Mouse (Mus musculus) fat pad, adult 2 months (tissue): ENCODE data around the gene Fam20c.

Experiments used
- DNase-seq: peaks from one replicate; pipeline ENCODE4 v3.0.0-alpha.2; 2011; ENCODE audit warnings: low read depth, low spot score; ENCODE audit errors: extremely low read depth

Gene Fam20c

DNA sequence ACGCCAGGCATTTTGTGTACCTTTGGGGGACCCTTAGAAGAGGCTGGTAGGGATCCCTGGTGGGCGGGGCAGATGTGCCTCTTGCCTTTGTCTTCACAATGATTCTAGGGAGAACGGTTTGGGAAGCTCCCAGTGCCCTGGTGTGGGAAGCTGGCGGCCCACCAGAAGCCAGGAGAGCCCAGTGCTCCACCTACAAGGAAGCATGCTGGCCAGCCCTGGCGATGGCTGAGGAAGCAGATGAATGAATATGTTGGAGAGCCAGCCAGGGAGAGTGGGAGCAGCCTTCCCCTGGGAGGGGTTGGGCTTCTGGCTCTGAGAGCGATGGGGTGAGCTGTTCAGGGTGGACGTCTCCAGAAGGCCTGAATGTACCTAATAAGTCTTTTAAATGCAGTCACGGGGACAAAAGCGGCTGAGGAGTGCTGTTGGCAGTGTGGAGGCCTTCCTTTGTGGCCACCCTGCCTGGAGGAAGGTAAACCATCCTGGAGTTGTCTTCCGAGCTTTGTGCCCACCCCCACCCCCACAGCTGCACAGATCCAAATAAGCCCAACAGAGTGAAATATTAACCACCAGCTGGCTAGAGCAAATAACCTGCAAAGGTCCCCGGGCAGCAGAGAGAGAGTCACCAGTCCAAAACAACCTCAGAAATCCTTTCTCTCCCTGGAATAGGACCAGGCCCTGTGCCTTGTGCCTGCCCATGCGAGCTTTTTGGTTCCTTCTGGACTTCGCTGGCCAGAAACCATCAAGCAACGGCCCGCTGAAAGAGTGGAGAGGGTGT is 2.2 kb downstream of the Fam20c start:
- no peak for DNase-seq

DNA sequence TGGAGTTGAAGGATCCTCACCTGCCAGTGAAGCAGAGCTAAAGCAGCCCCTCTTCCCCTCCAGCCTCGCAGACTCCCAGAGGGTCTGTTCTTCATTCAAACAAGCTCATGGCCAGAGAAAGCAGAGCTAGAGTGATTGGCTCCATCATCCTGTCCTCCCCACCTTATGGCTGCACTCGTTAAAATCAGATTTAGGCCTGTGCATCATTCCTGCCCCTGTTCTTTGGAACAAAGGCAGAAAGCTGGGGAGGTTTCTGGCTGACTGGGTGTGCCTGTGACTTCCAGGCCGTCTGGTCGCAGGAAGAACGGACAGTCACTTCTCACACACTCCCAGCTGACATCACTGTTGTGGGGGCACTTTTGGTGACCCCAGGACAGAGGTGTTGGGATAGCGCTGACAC is 2.8 kb downstream of the Fam20c start:
- DNase-seq: no peak

DNA sequence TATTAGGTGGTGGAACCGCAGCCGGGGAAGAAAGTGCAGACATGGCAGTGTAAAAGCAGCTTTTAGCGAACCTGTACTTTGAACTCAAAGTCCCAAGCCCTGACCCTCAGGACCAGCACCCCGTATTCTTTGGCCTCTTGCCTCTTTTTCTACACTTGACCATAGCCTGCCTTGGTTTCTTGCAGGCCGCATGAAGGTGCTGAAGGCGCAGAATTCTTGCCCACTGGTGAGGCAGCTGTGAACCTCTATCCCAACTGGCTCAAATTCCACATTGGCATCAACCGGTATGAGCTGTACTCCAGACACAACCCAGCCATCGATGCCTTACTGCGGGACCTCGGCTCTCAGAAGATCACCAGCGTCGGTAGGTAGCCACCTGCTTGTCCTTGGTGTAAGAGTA is 3.3 kb downstream of the Fam20c start:
- DNase-seq: no peak

DNA sequence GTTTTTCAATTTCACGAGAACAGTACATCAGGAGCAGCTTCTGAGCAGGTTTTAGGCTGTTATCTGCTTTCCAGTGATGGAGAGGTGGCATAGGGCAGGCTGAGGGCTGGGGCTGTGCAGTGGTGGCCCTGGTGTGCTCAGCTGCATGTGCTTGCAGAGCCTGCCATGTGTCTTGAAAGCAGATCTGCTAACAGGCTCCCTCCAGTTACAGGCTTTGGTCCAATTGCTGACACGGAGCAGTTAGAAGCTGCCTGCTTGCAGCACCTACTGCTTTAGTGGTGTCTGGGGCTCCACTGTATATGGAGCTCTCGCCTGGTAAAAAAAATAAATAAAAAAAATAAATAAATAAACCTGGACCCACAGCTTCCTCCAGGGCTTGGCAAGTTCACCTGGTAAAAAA is 4.2 kb downstream of the Fam20c start:
- no peak for DNase-seq

DNA sequence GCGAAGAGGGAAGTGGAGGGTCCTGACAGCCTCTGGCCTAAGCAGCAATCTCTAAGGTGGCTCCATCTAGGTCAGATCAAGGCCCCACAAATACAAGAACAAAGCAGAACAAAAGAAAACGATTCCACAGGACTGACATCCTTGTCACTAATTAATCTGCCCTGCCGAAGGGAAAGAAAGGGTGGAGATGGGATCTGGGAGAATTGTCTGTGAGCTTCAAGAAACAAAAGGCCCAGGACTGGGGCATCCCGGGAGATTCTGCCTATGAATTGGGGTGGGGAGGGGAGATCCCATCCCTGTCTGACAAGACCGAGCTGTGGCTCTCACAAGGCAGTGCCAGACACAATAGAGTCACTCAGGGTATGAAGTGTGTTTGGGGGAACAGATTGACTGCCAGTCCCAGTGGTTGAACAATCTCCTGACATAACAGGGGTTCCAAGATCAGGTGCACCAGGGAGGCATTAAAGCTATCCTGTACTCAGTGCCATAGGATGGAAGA is 7.6 kb downstream of the Fam20c start:
- DNase-seq: no peak

DNA sequence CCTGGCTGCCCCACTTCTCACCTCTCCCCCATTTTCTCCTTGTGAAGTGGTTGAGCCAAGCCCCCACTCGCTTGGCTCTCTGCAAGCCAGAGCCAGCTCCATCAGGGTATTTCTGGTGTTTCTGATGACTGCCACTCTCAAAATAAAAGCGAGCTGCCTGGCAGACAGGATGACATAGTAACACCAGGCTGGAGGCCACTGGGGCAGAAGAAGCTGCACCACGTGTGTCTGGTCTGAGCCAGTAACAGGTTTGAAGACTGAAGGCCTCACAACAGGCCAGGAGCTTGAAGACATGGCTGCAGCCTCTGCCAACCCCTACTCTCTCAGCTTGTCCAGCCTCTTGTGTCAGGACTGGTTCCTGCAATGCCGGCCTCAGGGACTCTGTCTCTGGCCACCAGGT is 8.0 kb downstream of the Fam20c start:
- no peak for DNase-seq

DNA sequence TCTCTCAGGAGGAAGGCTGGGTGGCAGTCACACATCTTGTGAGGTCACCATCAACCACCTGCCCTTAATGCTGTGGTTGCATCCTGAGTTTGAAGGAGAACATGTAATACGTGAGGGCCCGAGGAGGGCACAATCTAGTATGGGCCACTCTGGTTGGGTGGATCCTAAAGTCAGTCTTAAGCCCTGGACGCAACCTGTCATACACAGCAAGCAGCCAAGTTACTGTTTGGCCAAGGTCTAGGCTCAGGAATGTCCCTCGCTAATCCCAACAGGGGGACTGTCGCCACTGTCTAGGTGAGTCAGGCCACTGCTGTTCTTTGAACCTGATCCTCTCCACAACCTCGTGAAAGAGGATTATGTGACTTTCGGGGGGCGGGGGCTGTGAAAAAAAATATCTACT is 10.3 kb downstream of the Fam20c start:
- DNase-seq: no peak

DNA sequence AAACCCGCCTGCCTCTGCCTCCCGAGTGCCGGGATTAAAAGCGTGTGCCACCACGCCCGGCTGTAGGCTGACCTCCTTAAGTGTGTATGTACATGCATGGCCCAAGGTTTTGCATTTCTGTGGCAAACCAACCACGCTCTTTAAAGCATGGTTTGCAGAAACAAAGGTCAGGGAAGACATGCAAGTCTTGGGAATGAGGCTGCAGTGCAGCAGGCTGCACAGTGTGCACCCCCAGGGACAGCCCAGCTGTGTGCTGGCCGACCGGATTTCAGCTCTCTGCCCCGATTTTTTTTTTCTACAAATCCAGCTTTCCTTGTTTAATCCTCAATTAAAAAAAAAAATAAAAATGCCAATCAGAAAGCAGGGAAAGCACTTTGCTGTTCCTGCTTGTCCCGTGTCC is 13.3 kb downstream of the Fam20c start:
- no peak for DNase-seq

DNA sequence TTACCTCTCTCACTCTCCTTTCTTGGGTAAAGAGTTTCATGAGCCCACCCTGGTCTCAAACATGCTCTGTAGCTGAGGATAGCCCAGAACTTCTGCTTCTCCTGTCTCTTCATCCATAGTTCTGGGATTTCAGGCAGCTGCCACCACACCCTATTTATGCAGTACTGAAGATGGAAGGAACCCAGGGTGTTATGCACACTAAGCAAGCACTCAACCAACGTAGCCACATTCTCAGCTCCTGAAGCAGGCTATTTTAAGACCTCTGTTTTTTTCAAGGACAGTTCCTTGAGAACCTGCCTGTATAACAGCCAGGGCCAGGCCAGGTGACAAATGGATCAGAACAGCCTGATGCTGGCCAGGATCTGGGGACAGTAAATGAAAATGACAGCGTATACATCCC is 14.4 kb downstream of the Fam20c start:
- DNase-seq: no peak

DNA sequence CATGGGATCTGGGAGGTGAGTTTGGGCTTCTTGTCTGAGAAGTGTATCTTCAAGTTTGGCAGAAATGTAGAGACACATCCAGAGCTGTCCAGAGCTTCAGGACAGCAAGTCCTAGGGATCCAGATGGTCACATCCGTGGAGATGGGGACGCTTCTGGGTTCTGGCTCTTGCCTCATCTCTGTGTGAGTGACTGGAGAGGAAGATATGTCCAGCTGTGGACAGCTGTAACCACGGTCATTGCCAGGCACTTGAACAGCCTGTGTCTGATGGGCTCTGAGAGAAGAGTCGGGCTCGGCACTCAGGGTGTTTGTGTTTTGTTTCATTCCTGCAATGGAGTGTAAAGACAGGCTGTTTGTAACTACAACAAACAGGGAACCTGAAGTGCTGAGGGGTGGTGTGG is 14.8 kb downstream of the Fam20c start:
- DNase-seq: no peak

DNA sequence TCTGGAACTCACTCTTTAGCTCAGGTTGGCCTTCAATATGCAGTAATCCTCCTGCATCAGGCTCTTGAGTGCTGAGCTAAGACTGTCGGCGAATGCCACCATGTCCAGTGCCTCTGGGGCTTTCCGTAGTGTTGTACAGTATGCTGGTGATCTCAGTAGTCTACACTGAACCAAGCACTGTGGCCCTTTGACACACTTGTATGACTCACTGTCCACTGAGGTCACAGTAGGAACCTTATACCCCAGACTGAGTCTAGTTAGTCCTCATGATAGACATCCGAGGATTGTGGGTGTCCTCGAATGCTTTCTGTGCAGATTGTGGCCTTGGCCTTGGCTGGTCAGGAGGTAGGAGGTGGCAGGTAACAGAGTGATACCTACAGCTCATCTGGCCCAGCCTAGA is 20.8 kb downstream of the Fam20c start:
- DNase-seq: no peak

DNA sequence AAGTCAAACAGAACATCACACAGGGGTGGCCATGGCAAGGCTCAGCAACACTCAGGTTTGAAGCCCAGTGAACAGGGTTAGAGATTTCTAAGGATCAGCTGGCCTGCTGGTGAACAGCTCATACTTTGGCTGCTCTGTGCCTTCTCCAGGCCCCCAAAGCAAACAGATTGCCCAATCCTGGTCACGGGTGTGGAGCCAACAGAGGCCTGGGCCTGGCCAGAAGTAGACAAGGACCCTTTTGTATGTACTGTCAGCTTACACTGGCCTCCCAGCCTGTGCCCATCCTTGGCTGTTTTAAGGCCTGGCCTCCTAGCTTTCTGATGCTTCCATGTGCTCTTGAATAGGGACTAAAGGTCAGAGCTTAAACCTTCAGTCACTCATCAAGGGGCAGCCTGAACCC is 22.0 kb downstream of the Fam20c start:
- no peak for DNase-seq

DNA sequence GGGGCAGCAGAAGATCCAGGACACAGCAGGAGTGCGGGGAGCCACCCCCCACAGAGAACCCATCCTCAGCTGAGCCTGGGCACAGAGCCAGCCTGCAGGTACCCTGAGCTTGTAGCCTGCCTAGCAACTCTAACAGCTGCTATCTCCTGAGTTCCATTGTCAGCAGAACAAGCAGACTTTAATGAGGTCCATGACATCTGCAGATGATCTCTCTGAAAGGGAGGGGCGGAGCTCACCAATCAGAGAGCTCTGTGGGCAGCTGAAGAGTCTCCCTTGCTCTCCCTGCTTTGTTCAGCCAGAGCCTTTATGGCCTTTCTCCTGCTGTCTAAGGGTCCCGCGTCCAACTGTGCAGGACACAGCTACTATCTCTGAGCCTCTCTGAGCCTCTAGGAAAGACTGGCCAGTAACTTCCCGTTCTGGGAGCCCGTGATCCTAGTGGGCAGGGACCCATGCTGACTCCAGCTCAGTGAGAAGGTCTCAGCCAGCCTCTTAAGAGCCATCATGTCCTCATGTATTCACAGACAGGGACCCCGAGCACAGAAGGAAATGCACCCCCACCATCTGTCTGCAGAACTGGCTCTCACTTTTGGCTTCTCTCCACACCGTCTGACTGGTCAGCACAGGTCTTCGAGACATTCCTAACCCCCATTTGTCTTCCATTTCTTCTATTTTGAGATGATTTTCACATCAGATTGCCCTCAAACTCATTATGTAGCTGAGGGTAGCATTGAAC is 24.6 kb downstream of the Fam20c start:
- DNase-seq: no peak

DNA sequence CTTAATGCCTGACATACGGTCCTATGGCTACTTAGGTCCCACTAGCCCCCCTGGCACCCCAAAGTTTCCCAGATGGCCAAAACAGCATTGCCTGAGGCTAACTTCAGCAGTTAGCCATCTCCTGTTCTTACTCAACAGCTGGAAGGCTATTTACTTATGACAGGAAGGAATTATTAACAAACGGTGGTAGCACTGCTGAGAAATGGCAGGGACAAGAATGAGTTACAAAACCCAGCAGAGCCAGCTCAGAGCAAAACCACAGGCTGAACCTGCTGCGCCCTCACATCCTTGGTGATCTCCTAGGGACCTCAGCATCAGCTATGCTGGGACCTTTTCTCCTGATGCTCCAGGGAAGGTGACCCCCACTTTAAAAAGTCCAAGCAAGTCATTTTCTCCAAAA is 25.3 kb downstream of the Fam20c start:
- no peak for DNase-seq

DNA sequence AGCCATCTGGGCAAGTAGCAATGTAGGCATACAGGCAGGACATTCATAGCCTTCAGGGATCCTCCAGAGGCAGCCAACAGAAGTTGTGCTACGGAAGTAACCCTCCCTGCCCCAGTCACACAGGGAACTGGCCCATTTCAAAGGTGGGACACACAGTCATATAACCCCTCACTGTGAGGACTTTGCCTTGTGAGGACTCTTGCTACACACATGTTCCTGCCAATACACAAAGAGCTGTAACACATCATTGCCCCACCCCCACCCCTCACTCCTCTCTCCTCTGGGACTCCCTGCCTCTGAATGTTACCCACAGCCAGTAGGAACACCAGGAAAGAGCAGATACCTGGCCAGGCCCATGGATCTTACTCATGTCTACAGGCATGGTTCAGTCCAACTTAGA is 28.4 kb downstream of the Fam20c start:
- no peak for DNase-seq

DNA sequence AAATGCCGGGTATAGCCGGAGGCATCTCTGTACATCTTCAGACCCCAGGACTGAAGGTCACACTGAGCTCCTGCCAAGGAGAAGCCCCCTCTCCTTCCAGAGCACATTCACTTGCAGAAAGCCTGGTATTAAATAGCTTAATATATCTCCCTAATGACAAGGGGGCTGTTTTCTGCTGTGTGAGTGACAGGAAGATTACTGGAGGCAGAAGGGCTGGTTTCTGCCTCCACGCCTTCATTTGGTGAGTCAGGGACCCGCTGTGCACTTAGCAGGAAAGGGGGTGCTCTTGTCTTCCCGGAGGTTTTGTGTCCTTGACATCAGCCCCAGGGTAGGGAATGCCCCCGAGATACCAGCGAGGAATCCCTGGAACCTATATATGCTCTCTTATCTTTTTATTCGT is 28.9 kb downstream of the Fam20c start:
- no peak for DNase-seq

DNA sequence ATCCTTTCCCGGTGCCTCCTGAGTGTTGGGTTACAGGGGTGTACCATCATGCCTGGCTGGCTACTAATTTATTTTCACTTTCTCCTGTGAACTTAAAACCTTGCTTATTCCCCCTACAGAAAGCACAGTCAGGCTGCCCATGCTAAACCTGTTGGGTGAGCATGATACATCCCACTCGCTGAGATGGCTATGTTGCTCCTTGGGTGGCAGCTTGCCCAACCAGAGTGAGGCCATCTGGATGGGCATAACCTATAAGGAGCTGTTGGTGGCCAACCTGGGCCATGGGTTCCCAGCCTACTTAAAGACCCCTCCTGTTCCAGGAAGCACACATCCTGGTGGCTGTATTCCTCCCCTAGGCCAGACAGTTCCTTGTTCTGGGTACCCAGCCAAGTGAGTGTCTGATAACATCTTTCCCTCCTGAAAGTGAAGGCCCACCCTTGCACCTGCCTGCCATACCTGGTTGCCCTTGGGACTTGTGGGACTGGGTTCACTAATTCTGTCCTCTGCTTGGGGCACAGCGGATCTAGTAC is 31.7 kb downstream of the Fam20c start:
- no peak for DNase-seq

DNA sequence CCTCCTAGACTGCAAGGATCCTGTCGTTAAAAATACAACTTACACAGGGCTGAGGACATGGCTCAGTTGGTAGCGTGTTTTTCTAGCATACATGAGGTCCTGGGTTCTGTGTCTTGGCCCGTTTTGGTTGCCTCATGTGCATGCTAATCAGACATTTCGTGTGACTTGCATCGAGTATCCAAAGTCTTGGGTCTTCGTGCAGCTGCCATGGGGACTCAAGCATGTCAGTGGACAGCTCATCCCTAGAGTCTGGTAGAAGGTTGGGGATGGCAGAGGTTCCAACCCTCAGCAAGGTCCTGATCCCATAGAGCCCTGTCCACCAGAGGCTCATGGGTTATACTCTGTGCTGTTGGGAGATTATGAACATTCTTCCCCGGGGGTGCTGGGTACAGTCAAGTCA is 33.3 kb downstream of the Fam20c start:
- no peak for DNase-seq

DNA sequence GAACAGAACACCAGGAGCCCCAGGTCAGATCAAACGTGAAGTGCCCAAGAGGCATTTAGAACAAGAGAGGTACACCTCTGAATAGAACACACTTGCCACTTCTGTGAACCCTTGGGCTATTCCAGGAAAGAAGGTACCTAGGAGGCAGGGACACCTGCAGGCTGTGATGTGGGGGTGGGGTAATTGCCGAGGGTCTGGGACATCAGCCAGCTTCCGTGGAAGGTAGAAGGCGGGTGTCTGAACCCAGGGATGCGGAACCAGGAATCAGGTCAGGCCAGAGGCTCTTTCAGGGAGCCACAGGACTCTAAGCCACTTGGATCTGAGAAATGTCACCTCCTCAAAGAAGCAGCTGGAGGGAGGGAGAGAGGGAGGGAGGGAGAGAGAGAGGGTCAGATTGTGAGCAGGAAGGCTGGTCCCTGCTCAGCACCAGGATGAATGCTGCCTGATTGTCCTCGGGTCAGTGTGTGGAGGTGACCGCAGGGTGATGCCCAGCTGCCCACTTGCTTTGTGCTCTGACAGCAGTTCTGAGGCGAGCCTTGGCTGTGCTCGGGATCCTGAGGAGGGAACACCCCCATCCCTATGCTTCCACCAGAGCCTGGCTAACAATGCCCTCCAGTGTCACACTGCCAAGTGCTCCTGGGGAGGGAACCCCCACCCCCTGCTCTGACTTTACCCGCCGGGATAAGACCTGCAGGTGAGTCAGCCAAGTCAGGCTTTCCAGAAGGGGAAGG is 34.3 kb downstream of the Fam20c start:
- no peak for DNase-seq

DNA sequence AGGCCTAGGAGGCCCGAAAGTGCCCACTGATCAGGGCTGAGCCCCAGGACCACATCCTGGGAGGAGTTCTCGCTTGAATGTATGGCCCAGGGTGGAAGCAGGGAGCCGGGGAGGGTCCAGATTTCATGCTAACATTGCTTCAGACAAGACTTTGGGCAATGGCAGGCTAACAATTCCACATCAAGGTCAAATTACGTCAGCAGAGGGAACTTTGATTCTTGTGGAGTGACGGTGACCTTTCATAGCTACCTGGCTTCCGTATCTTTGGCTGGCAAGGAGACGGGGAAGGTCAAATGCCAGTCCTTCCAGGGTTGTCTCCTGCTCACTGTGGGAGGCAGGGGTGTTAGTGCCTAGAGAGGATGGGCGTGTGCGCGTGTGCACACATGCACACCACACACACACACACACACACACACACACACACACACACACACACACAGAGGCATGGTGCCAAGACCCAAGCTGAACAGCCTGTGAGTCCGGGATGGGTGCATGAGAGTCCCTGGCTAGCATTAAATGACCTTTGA is 36.7 kb downstream of the Fam20c start:
- no peak for DNase-seq

DNA sequence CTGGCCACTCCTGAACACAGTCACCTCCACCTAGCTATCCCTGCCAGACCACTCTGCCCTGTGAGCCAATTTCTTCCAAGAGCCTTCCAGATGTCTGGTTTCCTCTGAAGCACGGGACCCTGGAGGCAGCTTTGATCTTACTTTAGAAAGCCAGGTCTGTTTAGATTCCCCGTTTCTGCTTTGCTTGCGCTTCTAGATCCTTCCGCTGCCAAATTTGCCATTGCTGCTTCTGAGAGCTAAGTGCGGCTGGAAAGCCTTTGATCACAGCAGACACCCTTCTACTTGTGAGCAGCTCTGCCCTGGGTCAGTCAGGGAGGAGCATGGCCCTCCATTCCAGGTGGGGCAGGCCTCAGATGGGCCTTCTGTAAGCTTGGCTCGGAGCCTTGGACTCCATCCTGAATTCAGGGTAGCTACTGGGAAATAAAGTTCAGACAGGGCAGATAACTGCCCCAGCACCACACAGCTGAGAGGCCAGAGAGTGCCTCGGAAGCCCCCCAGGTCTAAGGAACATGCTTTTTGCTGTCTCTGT is 47.3 kb downstream of the Fam20c start:
- no peak for DNase-seq
